Mouse (Mus musculus): ENCODE measurements around the gene Ifit3b.
A peak's percentile ranks its signal among the peaks of the same experiment; 100 is the strongest.
"Not testable (repeated sequence)": the region's sequence is repeated elsewhere in the genome, so short reads cannot be mapped to it uniquely, and the experiment has no call there.

Gene Ifit3b

DNA sequence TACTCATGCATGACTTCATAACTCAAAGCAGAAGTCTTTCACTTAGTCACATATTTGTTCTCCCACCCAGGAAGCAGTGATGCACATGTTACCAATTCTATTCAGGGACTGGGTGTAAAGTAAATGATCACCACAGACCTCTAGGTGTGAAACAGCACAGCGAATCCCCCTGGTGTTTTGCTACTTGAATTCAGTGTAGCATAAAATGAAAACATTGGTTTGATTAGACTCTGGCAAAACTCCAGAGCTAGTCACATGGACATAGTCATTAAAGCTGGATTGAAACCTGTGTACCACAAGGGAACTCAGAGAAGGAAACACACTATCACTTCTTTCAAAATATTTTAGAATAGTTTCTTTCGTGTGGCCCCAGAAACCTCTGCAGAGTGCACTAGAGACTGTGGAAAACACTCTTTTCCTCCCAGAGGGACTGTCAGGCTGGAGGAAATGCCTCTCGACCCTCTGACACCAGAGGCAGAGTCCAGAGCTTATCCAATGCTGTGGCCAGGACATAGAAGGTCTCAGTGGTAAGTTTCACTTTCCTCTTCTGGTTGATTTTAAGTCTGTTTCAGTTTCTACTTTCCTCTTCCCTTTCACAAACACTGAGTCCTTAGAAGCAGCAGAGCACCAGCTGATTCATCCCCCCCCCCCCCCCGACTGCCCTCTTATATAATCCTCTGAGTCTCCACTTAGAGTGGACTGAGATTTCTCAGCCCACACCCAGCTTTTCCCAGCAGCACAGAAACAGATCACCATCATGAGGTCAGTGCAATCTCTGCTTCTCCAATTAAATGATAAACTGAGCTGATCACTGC lies at the start of gene Ifit3b:
TSS of gene Ifit3b (plus strand) at position 734 of the 815 bp plus-strand sequence.
- DNase-seq (ENCODE audit: low spot score) = not testable (repeated sequence)

DNA sequence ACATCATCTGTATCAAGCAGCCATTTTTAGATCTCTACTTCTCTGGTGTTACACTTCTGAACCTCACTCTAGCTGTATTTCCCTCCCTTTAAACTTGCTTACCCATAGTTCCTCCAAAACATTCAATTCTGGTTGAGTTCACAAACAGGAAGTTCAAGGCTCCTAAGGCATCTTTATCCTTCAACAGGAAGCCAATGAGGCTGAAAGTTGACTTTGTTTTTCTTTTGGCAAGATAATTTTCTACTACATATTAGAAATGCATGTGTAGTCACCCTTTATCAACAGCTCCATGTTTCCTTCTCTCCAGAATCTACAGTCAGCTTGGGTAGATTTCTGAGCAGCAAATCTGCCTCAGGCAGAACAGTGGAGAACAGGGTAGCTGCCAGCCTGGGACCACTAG lies 45.2 kb upstream of the Ifit3b start:
- DNase-seq (ENCODE audit: low spot score) = no peak

DNA sequence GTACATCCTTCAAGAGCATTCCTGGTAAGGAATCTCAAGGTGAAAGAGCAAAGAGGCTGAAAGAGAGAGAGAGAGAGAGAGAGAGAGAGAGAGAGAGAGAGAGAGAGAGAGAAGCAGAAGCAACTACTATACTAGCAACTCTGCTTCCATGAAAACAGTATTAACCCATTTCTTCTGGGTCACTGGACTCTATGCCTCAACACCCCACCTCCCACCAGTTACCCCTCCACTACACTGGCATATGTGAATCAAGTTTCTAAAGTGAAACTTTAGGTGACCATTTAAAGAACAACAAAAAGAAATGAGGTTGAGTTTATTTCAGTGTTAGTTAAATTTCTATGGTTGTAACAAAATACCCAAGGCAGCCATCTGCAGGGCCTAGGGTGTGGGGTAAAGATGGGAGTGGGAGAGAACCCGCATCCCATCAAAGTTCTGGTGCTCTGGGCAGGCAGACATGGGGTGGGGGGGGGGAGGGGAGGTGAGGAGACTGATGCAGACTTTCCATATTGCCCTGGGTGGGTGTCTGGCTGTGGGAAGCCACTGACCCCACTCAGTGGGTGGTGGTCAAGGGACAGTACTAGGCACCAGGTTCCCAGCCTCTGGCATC lies 41.5 kb upstream of the Ifit3b start:
- no peak for DNase-seq (ENCODE audit: low spot score)

DNA sequence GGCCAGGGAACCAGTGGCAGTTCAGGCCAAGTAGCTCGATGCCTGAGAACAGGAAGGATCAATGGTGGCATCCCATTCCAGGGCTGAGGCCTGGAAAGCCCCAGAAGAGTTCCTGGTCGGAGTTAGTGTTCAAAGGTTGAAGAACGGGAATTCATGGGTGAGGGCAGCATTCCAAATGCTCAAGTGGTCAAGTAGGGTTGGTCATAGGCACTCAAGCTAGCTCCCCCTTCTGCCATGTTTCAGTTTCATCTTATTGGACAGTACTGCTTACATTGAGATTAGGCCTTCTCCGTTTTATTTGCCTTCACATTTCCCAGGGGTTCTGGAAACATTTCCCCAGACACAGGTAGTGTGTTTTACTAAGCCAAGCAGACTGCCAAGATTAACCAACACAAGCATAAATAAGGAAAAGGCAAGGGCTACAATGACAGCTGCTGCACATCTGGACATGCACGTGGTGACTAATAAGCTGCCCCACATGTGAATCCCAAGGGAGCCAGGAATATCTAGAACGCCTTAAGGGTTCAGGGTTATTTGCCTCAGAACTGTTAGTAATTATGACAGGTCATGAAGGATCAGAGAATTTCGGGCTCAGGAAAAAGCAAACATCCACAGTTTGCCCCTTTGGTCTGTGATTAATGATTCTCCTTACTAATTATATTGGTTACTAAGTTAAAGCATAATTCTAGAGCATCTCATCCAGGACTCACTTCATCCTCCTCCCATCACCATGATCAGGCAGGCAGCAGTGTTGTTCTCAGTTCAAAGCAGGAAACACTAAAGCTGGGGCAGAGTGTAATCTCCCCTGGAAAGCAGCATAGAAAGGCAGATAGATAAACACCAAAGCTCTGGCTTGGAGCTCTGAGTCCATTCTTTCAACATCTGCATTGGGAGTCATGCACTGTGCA lies 38.5 kb upstream of the Ifit3b start:
- no peak for DNase-seq (ENCODE audit: low spot score)

DNA sequence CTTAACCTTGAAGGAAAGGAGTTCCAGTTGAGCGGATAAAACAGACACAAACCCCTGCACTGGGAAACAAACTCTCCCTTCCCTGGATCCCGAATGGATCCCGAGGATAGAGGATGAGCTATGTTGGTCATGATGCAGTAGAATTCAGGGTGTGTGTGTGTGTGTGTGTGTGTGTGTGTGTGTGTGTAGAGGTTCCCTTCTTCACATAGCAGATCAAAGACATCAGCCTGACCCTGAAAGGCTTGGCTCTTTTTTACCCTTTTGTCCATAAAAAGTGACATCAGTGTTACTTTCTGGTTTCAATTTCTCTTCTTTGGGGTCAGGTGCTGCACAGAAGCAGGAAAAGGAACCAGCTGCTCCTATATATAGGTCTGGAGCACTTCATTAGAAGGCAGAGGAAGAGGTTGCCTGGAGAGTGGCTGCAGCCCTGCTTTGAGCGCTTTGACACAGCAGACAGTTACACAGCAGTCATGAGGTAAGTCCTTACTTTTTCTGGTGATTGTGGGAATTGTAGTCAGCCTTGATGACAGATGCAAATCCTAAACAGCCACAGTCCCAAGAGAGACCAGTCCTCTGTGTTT lies 37.8 kb upstream of the Ifit3b start:
- no peak for DNase-seq (ENCODE audit: low spot score)

DNA sequence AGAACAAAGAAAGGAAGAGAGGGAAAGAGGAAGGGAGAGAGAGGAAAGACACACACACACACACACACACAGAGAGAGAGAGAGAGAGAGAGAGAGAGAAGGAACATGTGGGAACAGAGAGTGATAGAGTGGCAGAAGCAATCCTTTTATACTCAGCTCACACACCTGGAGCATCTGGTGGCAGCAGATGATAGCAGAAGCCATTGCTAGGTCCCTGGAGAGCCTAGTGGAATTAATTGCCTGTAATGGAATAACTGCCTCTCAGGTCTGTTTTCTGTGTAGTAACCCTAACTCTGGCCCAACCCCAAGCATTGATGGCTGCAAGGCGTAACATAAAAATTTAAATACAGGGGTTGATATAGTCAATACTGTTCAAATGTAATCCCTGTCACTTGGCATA lies 36.7 kb upstream of the Ifit3b start:
- DNase-seq (ENCODE audit: low spot score) = no peak

DNA sequence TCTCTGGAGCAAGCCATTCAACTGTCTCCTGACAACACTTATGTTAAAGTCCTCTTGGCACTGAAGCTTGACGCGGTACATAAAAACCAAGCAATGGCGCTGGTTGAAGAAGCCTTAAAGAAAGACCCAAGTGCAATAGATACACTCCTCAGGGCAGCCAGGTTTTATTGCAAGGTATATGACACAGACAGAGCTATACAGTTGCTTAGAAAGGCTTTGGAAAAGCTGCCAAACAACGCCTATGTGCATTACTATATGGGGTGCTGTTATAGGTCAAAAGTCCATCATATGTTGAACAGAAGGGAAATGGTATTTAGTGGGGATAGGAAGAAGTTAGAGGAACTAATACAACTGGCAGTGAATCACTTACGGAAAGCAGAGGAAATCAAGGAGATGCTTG lies 34.1 kb upstream of the Ifit3b start:
- DNase-seq (ENCODE audit: low spot score) = no peak

DNA sequence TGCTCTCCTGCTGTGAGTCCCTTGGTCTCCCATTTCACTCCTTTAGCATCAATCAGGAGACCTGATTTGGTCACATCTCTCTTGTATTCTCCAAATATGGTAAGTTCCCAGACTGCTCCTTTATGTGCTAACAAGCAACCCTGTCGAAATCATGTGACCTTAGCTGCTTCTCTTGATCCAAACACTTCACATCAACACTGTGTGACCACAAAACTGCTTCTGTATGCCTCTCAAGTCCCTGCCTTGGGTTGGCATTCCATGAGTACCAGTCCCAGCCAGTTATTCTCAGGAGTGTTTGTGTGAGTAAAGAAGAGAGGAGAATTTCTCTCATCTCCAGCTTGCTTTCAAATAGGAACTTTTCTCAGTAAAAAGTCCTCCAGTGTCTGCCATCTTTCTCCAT lies 30.6 kb upstream of the Ifit3b start:
- DNase-seq (ENCODE audit: low spot score) = no peak

DNA sequence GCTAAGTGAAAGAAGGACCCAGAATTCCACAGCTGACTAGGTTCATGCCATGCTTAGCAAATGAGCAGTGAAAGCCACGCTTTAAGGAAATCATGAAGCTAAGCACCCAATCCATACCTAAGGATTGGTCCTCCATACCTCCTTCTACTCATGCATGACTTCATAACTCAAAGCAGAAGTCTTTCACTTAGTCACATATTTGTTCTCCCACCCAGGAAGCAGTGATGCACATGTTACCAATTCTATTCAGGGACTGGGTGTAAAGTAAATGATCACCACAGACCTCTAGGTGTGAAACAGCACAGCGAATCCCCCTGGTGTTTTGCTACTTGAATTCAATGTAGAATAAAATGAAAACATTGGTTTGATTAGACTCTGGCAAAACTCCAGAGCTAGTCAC lies 25.1 kb upstream of the Ifit3b start:
- DNase-seq (ENCODE audit: low spot score) = not testable (repeated sequence)

DNA sequence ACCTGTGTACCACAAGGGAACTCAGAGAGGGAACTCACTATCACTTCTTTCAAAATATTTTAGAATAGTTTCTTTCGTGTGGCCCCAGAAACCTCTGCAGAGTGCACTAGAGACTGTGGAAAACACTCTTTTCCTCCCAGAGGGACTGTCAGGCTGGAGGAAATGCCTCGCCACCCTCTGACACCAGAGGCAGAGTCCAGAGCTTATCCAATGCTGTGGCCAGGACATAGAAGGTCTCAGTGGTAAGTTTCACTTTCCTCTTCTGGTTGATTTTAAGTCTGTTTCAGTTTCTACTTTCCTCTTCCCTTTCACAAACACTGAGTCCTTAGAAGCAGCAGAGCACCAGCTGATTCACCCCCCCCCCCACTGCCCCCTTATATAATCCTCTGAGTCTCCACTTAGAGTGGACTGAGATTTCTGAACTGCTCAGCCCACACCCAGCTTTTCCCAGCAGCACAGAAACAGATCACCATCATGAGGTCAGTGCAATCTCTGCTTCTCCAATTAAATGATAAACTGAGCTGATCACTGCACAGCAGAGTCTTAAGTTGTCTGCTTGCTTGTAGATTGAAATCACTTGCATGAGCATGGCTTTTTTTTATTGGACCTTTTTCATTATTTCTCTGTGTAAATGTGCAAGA lies 24.5 kb upstream of the Ifit3b start, which contains the start of gene Ifit3:
TSS of gene Ifit3 (plus strand) at position 406 of the 641 bp plus-strand sequence.
- not testable (repeated sequence) for DNase-seq (ENCODE audit: low spot score)

DNA sequence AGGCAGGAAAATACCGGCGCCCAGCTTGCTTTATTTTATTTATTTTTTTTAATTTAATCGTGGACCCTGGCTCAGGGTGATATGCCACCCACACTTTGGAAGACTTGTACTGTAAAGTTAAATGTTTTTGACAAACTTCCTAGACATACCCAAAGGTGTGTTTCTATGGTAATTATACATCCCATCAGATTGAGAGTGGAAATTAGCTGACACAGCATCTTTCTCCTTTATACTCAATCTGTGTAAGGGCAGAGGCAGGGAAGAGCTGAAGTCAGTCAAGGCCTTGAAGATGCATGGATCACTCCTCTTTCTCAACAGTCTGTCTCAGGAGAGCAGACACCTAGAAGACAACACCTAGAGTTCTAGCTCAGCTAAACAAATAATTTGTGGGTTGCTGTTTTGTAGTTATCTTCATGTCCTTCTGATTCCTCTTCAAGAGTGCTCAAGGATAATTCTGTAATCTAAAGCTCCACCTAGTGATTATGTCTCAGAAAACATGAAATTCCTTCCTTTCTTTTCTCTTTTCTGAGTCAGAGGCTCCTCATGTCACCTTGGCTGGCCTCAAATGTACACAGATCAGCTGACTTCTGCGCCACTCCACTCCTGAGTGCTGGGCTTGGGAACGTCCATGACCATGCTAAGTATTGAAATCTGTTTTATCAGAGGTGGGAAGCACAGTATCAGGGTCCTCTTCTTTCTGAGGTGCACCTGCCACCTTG lies 21.9 kb upstream of the Ifit3b start:
- DNase-seq (ENCODE audit: low spot score) = not testable (repeated sequence)

DNA sequence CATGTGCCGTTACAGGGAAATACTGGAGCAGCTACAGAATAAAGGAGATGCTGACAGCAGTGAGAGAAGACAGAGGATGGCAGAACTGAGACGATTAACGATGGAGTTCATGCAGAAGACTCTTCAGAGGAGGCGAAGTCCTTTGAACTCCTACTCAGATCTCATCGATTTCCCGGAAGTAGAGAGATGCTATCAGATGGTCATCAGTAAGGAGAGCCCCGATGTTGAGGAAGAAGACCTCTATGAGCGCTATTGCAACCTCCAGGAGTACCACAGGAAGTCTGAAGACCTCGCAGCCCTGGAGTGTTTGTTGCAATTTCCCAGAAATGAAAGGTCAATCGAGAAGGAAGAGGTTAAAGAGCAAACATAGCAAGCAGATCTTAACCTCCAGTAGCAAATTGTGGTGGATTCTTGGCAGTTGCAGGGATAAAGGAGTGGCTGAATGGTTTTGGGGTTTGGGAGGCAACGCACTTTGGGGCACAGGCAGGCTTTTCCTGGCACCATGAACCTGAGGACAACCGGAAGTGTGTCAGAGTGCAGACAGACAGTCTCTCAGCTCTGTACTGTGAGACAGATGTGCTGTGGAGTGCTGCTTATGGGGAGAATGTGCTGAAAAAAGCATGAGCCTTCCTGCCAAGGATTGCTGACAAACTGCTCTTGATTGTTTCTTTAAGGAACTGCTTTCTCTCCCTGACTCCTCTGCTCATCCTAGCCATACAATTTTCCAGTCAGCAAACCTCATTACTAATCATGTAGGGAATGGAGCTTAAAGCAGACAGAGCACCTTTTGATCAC lies 19.7 kb upstream of the Ifit3b start:
- not testable (repeated sequence) for DNase-seq (ENCODE audit: low spot score)

DNA sequence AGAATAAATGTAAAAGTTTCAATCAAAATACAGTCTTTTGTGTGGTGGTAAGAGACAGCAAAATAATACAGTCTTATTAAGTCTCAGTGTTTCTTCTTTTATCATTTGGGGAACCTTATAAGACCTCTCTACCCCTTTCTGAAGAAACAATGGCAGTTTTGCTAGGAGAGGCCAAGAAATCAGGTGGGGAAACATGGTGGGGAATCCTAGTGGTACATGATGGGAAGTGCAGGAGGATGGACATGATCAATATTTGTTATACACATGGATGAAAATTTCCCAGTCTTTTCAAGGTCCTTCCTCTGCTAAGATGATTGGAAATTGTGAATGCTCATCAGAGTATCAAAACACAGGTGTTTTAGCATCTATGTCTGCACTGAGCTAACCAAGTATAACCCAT lies 18.8 kb upstream of the Ifit3b start:
- DNase-seq (ENCODE audit: low spot score) = no peak

DNA sequence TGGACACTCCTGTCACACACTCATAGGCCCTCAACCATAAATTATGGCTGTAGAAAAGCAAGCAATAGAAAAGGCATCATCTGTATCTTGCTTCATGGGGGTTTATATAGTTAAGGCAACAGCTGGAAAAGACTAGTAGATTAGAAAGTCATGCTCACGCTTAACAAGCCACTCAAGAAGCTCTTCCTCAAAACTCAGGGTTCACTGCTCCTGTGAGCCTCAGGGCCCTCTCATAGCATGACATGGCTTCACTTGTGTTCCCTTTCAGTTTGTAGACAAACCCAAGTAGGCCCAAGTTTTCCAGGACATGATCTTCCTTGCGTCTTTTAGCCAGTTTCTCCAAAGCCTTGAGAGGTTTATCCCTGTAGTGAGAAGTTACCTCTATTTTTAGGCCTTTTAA lies 14.3 kb upstream of the Ifit3b start:
- no peak for DNase-seq (ENCODE audit: low spot score)

DNA sequence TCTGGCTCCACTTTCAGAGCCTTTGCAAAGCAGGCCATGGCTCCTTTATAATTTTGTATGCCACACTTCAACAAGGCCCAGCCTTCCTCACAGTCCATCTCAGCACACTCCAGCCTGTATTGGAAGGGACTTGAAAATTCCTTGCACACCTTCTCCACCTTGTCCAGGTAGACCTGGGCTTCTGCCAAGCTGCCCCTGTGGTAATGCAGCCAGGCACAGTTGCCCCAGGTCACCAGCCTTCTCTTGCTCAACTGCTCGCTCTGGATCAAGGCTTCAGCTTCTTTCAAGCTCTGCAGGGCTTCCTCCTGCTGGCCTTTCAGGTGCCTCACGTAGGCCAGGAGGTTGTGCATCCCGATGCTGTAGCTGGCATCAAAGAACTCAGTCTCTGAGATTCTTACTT lies 13.2 kb upstream of the Ifit3b start:
- not testable (repeated sequence) for DNase-seq (ENCODE audit: low spot score)

DNA sequence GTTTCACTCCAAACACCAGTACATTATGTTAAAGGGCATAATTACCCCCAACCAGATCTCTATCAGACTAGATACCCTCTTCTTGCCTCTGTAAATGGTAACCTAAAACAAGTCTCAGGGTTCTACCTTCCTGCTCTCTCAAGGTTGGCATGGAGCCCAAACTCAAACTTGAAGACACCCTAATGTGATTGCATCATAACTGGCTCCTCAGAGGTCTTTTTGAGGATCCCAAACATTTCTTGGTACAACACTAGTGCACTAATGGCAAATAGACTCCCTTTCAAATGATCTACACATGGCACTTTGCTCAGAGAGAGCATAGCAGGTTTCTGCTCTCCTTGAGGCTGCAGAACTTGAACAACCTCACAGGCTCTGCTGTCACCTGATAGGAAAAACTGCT lies 11.0 kb upstream of the Ifit3b start:
- no peak for DNase-seq (ENCODE audit: low spot score)

DNA sequence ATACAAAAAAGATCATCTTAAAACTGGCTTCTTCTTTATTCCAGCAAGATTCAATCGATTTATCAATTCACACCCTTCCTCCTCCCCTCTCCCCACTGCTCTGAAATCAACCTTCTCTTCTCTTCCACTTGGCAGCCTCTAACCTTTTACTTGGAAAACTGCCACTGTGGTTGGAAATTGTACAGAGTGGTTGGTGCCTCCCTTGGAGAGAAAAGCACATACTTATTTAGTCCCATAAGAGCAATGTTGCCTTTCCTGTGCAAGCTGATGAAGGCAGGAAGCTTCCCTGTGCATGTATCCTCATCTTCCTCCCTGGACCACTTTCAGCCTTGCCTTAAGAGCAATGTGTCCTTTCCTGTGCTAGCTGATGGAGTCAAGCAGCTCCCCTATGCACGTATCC lies 9.4 kb upstream of the Ifit3b start:
- DNase-seq (ENCODE audit: low spot score) = peak; percentile 26

DNA sequence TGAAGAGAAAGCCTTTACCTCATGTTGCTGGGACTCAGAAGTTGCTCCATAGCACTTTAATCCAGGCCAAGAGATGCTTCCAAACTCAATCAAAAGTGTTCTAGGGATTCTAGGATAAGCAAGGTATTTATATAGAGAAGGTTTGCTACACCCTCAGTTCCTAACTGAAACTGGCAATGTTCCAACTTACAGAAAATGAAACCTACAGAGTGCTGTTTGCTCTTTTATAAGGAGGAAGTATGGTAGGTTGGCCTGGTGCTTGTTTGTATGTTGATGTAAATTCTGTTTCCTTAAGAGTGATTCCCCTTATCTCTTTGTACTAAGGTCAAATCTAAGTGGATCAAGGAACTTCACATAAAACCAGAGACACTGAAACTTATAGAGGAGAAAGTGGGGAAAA lies 8.5 kb upstream of the Ifit3b start:
- not testable (repeated sequence) for DNase-seq (ENCODE audit: low spot score)

DNA sequence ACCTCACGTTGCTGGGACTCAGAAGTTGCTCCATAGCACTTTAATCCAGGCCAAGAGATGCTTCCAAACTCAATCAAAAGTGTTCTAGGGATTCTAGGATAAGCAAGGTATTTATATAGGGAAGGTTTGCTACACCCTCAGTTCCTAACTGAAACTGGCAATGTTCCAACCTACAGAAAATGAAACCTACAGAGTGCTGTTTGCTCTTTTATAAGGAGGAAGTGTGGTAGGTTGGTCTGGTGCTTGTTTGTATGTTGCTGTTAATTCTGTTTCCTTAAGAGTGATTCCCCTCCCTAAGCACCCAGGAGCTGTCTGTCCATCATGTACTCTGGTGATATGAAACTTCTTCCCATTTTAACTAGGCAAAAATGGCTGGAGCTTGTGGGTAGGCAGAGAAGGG lies 5.9 kb upstream of the Ifit3b start, which contains the start of gene Ifit1bl1:
TSS of gene Ifit1bl1 (minus strand) at position 69 of the 400 bp plus-strand sequence.
- not testable (repeated sequence) for DNase-seq (ENCODE audit: low spot score)

DNA sequence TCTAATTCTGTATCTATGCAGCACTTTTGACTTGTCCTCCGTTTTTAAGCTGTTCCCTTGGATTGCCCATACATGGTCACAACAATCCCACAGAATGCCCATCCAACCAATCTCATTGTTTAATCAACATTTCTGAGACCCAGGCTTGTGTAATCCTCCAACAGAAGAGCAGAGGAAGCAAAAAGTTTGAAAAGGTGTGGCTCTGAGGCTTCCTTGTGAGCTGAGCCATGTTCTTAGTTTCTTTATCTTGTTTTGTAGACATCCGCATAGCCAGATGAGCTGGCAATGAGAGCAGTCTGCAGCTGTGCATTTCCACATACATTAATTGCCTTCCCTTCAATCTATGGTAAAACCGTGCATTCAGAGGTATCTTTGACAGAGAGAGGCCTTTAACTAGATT lies 2.3 kb upstream of the Ifit3b start:
- no peak for DNase-seq (ENCODE audit: low spot score)

Data from testis, postnatal 14 days (tissue).